Mouse (Mus musculus) hindbrain, postnatal 0 days (tissue): ENCODE measurements at regions not wholly inside any gene's neighbourhood (a gene's known extent, or its start where the extent isn't known, plus 50 kb on each side); places are given as distances from the start of the nearest gene placed in this dataset.

Source experiments
- ATAC-seq: fragments of 200-750 bp; cut with Nextera tagmentation; 2 replicates; pipeline ENCODE4 v1.8.0; 2017; ENCODE audit warnings: mild to moderate bottlenecking, moderate TSS enrichment, moderate library complexity
- DNase-seq: peaks from one replicate; pipeline ENCODE4 v3.0.0-alpha.2; 2015; ENCODE audit warnings: low spot score
- H3K27ac ChIP-seq: fragments of 300-500 bp; sonication (generic); 2 replicates; pipeline ENCODE4 v1.5.1; 2014; ENCODE audit warnings: mild to moderate bottlenecking
- H3K27me3 ChIP-seq: fragments of 300-500 bp; sonication (generic); 2 replicates; pipeline ENCODE4 v1.6.1; 2014; ENCODE audit warnings: low read length, mixed read lengths; ENCODE audit not compliant: insufficient read depth
- H3K36me3 ChIP-seq: fragments of 300-500 bp; sonication (generic); 2 replicates; pipeline ENCODE4 v1.6.1; 2014; ENCODE audit warnings: low read length, mixed read lengths; ENCODE audit not compliant: insufficient read depth
- H3K4me1 ChIP-seq: fragments of 300-500 bp; sonication (generic); 2 replicates; pipeline ENCODE4 v1.6.1; 2014; ENCODE audit warnings: antibody characterized with exemption, low read length, mixed read lengths; ENCODE audit not compliant: insufficient read depth
- H3K4me2 ChIP-seq: fragments of 300-500 bp; sonication (generic); 2 replicates; pipeline ENCODE4 v1.6.1; 2014; ENCODE audit warnings: low read depth, mild to moderate bottlenecking, low read length, moderate library complexity, mixed read lengths
- H3K4me3 ChIP-seq: fragments of 300-500 bp; sonication (generic); 2 replicates; pipeline ENCODE4 v1.5.1; 2014; ENCODE audit warnings: low read length
- H3K9ac ChIP-seq: fragments of 300-500 bp; sonication (generic); replicated peaks from 2 replicates; pipeline ENCODE4 v1.6.1; 2014; ENCODE audit warnings: mild to moderate bottlenecking, low read length, moderate library complexity, mixed read lengths
- H3K9me3 ChIP-seq: fragments of 300-500 bp; sonication (generic); 2 replicates; pipeline ENCODE4 v1.6.1; 2016; ENCODE audit warnings: low read length, mixed read lengths
- CTCF ChIP-seq: IDR thresholded peaks from 2 replicates; pipeline ENCODE4 v1.5.1; 2016; ENCODE audit warnings: antibody characterized with exemption, control low read depth, low read depth
- WGBS: fragments of 180-500 bp; shearing (Covaris S2); extraction: QIAGEN DNeasy Blood & Tissue Kit; methylation state at CpG from one replicate; pipeline ENCODE4 v1.1.7; 2014; 5-methylcytosine and 5-hydroxymethylcytosine counted together

DNA sequence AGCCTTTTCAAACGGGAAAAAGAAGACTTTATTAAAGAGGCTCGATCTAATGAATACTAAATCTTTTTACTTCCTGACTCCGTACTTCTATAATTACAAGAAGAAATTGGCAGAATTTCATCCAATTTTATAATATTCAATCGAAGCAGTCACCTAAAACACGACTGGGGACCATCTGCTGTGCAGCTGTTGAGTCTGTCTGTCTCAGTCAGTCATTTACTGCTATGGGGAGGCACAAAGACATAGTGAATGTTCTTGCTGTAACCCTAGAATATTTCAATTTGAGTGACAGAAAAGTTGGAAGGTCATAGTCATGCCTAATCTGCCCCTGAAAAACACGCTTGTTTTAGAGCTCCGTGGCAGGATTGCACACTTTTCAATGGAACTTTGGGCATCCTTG is 487.5 kb downstream of the Igsf11 start:
- Histone ChIP-seq H3K27me3 (no peaks in the 10 kb centered on the region), H3K4me2 (no peak overlapping the region), H3K4me1 (no peaks in the 10 kb centered on the region), H3K27ac (no peak overlapping the region), H3K9me3 (no peaks in the 10 kb centered on the region), H3K36me3 (no peaks in the 10 kb centered on the region), H3K9ac (no peak overlapping the region), H3K4me3 (no peak overlapping the region)
- 57% methylated on average over 7 of the region's 7 CpGs for WGBS
- DNase-seq, result no peak
- TF ChIP-seq CTCF, result no peak
- ATAC-seq, result no peak

- TF ChIP-seq CTCF, result no peak
- ATAC-seq, result peak; percentile 81
- H3K4me2 ChIP-seq, result no peak overlapping the region
- no peaks in the 10 kb centered on the region for H3K4me1 ChIP-seq
- no peak overlapping the region for H3K27ac ChIP-seq
- no peaks in the 10 kb centered on the region for H3K27me3 ChIP-seq
- no peaks in the 10 kb centered on the region for H3K36me3 ChIP-seq
- DNase-seq, result peak; percentile 69
- H3K9me3 ChIP-seq, result no peaks in the 10 kb centered on the region
- WGBS, result 59% methylated on average over 5 of the region's 5 CpGs
- H3K4me3 ChIP-seq, result no peak overlapping the region
- H3K9ac ChIP-seq, result no peak overlapping the region
These were observed 497.5 kb downstream of the Igsf11 start for GRCm38 (mm10) chr16:39389943-39390342.

- ATAC-seq, result no peak
- Histone ChIP-seq H3K4me2 (no peak overlapping the region), H3K27me3 (no peaks in the 10 kb centered on the region), H3K4me1 (no peaks in the 10 kb centered on the region), H3K4me3 (no peak overlapping the region), H3K27ac (no peak overlapping the region), H3K9me3 (no peaks in the 10 kb centered on the region), H3K36me3 (no peaks in the 10 kb centered on the region), H3K9ac (no peak overlapping the region)
- no peak for DNase-seq
- 42% methylated on average over 3 of the region's 3 CpGs for WGBS
- no peak for TF ChIP-seq CTCF
These were observed 498.2 kb downstream of the Igsf11 start for GRCm38 (mm10) chr16:39390626-39391025.

GRCm38 (mm10) chr16:39402101-39402749 is 509.8 kb downstream of the Igsf11 start:
- peak; percentile 67 for DNase-seq
- H3K36me3 ChIP-seq, result no peaks in the 10 kb centered on the region
- no peaks in the 10 kb centered on the region for H3K4me1 ChIP-seq
- no peak overlapping the region for H3K9ac ChIP-seq
- H3K27me3 ChIP-seq, result no peaks in the 10 kb centered on the region
- H3K27ac ChIP-seq, result peak overlapping the region; percentile 64; the same call in 1 of the 2 replicates
- H3K4me3 ChIP-seq, result no peak overlapping the region
- ATAC-seq, result peak; percentile 93
- no peaks in the 10 kb centered on the region for H3K9me3 ChIP-seq
- H3K4me2 ChIP-seq, result no peak overlapping the region
- no peak for TF ChIP-seq CTCF
- 45% methylated on average over 4 of the region's 4 CpGs for WGBS

DNA sequence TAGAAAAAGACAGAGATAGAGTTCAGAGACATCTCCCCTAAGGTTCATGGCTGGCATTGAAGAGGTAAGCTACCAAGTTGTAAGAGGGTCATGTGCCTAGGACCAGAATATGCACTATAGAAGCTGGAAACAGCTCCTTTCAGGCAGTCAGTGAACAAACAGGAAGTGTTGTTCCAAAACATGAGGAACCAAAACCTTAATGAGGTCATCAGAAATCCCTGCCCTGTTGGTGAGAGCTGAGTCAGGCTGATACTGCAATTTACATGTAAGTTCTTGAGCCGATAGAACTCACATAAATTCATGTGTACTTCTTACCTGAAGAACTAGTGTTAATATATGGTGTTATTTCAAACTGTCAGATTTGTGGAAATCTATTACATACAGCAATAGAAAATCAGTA is 539.1 kb downstream of the Igsf11 start:
- Histone ChIP-seq H3K9me3 (no peaks in the 10 kb centered on the region), H3K4me2 (no peak overlapping the region), H3K4me1 (no peaks in the 10 kb centered on the region), H3K4me3 (no peak overlapping the region), H3K36me3 (no peaks in the 10 kb centered on the region), H3K27ac (no peak overlapping the region), H3K9ac (no peak overlapping the region), H3K27me3 (no peaks in the 10 kb centered on the region)
- no peak for TF ChIP-seq CTCF
- ATAC-seq (no peak), DNase-seq (no peak)
- WGBS, result 96% methylated on average over 1 of the region's 1 CpGs

- H3K4me2 ChIP-seq, result no peak overlapping the region
- ATAC-seq, result no peak
- whole genome bisulfite sequencing, result 86% methylated on average over 2 of the region's 2 CpGs
- no peaks in the 10 kb centered on the region for H3K27me3 ChIP-seq
- DNase-seq, result no peak
- no peak overlapping the region for H3K27ac ChIP-seq
- TF ChIP-seq CTCF, result no peak
- no peak overlapping the region for H3K9ac ChIP-seq
- no peaks in the 10 kb centered on the region for H3K36me3 ChIP-seq
- H3K4me3 ChIP-seq, result no peak overlapping the region
- H3K4me1 ChIP-seq, result no peaks in the 10 kb centered on the region
- H3K9me3 ChIP-seq, result no peaks in the 10 kb centered on the region
These were observed 538.4 kb upstream of the Lsamp start for GRCm38 (mm10) chr16:39445740-39446139.

DNA sequence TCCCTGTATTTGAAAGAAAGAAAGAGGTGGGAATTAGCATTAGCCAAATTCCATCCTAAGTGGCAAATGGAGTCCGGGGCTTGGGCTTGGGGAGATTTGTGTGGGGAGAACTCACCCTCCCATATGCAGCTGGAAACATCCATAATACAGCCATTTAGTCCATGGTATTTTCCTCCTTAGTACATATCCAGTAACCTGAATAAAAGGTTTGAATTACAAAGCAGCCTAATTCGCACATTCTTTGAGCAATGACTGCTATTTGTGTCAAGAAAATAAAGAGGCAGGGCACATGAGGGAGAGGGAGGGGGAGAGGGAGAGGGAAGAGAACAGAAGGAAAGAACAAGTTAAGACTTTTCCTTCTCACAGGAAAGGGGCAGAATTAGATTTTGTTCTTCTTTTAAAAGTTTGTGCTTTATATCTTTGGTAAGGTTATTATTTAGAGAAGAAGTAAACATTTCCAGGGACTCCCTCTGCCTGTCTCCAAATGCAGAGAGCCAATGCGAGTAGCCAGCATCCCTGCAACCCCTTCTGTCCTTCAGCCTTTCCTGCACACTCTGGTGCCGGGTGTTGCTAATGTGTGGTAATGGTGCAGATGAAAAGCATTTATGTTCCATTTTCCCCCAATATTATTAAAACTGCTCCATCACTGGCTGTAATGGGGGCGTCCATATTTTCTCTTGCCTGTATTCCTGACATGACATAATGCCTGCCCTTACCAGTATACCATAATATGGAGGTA is 530.6 kb upstream of the Lsamp start:
- H3K27me3 ChIP-seq, result no peaks in the 10 kb centered on the region
- no peak overlapping the region for H3K4me2 ChIP-seq
- H3K27ac ChIP-seq, result no peak overlapping the region
- no peaks in the 10 kb centered on the region for H3K4me1 ChIP-seq
- H3K9ac ChIP-seq, result no peak overlapping the region
- H3K36me3 ChIP-seq, result no peaks in the 10 kb centered on the region
- no peak for ATAC-seq
- no peaks in the 10 kb centered on the region for H3K9me3 ChIP-seq
- no peak overlapping the region for H3K4me3 ChIP-seq
- no peak for DNase-seq
- WGBS, result 62% methylated on average over 5 of the region's 5 CpGs
- no peak for TF ChIP-seq CTCF
